Mouse (Mus musculus): ENCODE results near the gene Pik3r2.
A peak's percentile ranks its signal among the peaks of the same experiment; 100 is the strongest.

Pik3r2 gene

DNA sequence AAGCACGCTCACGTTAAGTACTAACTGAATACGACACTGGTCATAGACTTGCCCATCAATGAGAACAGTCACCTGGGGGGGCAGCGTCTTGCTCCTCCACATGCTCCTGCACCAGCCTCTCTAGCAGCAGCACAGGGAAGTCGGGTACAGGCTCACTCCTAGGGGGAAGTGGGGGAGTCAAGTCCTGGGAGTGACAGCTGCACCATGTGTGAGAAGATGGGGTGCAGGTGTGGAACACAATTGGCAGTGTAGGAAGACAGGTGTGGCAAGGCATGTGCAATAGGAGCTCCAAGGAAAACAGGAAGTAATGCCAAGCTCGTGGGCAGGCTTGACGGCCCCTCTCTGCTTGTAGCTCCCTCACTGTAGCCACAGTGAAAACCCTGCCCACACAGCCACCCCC is 5.3 kb downstream of the Pik3r2 start:
- DNase-seq: no peak

- no peak for DNase-seq
Measured at GRCm38 (mm10) chr8:70770748-70771147, 5.8 kb downstream of the Pik3r2 start.

GRCm38 (mm10) chr8:70769858-70770257 is 6.7 kb downstream of the Pik3r2 start:
- DNase-seq: no peak

GRCm38 (mm10) chr8:70769359-70769758 is 7.2 kb downstream of the Pik3r2 start:
- DNase-seq: peak; percentile 99

- DNase-seq: no peak
Measured at GRCm38 (mm10) chr8:70768956-70769355, 7.6 kb downstream of the Pik3r2 start.

GRCm38 (mm10) chr8:70768231-70768776 is 8.2 kb downstream of the Pik3r2 start:
- DNase-seq: no peak

- DNase-seq: no peak
Measured at GRCm38 (mm10) chr8:70767503-70767902, 9.0 kb downstream of the Pik3r2 start.

DNA sequence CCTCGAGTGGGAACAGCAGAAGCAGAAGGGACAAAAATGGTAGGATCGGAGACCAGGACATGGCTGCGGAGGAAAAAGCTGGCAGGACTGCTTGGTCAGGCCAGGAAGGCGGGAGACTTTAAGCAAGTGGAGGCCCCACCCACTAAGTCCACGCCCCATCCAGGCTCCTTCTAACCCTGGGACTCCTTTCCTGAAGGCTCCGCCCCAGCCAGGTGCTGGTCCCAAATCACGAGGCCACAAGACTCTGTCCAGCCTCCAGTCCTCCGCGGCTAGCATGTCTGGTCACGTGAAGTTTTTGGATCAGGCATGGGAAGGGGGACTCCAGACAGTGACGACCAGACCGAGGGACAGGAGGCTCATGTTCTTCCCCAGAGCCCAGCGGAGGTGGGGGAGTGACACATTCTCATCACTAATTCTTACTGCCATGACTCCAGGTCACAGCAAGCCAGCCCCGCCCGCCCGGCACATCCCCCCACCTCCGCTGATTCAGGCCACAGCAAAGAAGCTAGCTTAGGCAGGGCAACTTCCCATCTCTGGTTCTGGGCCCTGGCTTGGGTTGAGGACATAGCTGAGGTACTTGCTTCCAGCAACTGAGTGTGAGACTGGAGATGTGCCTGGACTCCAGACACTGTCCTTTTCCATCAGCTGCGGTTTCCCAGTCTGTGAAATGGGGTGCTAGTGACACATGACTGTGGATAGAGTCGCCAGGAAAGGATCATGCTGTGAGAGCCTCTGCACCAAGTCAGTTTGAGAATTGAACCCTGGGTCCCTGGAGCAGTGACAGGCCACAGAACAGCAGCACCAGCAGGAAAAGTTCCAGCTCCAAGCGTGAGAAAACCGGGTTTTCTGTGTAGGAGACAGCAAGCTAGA is 9.7 kb downstream of the Pik3r2 start:
- no peak for DNase-seq

DNA sequence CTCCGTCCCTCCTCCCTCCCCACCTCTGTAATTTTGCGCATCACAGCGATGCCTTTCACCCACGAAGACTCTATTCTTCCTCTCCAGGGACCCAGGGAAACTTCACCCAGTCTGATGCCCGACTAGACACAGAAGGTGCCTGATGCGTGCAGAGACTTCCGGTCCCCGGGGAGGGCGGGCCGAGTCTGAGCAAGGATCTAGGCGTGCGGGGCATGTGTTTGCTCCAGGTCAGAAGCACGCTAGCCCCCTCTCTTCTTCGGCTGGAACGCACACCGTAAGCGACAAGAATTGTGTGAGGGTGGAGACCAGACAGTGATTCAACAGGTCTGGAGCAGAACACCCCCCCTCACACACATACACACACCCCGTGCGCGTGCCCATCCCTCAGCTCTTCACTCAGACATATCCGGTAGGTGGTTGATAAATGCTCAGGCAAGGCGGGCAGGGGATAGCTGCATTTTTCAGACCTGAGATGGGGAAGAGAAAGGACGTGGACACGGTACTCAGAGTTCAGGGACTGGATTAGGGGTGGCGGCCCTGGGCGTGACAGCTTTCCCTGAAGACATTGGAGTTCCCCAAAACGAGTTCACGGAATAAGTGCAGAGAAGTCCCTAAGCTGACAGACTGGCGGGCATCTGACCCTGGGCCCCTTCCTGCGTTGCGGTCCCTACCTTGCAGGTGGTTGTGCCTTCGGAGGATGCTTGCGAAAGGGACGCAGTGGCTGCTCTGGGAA is 10.5 kb downstream of the Pik3r2 start:
- DNase-seq: no peak

GRCm38 (mm10) chr8:70765329-70765728 is 11.2 kb downstream of the Pik3r2 start:
- no peak for DNase-seq

- no peak for DNase-seq
Measured at GRCm38 (mm10) chr8:70764676-70765075, 11.8 kb downstream of the Pik3r2 start.

GRCm38 (mm10) chr8:70764026-70764425 is 12.5 kb downstream of the Pik3r2 start:
- no peak for DNase-seq

GRCm38 (mm10) chr8:70763354-70763753 is 13.2 kb downstream of the Pik3r2 start:
- DNase-seq: peak; percentile 68

GRCm38 (mm10) chr8:70762118-70762517 is 14.4 kb downstream of the Pik3r2 start:
- DNase-seq: peak; percentile 2

DNA sequence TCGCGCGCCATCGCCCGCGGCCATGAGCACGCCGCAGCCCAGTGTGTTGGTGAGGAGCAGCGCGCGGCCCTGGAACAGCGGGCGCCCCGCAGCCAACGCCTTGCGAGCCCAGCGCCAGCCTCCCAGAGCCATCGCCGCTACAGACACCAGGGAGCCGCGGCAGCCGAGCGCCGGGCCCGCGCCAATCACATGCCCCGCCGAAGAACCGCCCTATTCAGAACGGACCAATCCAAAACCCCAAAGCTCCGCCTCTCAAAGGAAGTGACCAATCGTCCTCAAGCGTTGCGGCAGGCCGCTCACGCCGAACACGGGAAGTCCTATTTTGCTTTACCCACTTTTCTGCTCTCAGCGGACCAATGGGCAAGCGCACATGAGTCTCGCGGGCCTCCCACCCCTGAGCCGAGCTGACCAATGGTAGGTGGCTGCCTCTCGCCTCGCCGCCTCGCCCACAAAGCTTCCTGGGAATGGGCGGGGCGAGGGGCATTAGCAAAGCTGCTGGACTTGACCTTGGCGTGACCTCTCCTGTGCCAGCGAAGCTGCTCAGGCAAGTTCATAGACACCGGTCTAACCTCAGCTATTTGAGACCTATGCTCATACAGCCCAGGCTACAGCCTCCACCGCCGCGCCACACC is 15.6 kb downstream of the Pik3r2 start, which contains the start of gene Mpv17l2:
Mpv17l2 (minus strand) TSS at position 172 of the 632 bp plus-strand sequence.
- peak; percentile 92 for DNase-seq

DNA sequence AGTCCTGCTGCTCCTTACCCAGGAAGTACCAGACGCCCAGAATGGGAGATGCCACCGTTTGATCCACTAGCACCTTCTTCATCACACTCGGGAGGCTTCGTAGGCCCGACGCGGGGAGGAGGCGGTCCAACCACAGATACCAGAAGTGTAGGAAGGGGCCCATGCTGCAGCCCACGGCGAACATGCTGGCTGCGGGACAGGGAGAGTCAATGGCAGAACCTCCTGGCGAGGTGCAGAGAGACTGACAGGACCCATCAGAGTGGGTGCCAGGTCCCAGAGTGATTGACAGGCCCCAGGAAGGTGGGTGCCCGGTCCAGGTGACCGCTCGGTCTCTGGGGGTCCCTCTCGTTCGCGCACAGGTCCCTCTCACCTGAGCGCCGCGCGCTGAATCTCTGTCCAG is 16.2 kb downstream of the Pik3r2 start:
- peak; percentile 30 for DNase-seq

DNA sequence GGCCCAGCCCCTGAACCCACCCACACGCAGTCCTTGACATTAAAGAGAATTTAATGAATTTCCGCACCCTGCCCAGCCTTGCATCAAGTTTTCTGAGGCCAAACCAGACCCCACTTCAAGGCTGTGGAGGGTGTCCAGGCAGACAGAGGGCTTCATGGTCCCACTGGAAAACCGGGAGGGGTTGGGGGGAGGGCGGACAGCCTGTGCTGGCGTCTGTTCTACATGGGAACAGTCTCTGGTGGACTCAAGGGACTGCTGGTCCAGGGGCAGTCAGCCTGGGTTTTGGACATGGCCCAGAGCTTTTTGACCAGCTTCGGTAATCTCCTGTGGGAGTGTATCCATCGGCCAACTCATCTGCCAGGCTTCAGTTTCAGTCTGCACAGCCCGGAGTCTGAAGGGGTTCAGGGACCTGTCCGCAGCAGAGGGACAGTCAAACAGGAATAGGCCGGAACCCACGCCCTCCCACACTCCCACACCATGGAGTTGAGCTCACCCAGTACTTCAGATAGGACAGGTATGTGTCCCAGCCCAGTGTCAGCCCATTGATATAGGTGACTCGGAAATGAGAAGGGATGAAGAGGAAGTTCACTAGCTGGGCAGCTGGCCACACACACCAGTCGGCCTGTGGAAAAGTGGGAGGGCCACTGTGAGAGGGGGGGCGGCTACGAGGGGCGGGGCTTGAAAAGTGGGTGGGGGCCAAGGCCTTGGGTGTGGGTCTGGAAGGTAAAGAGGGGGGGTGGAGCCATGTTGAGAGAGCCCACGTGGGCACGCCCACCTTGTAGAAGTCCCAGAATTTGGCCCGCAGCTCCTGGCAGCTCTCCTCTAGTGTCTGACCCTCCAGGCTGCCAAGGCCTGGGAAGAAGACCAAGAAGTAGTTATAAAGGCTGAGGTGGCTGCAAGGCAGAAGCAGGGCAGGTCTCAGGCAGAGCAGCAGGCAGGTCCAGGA is 17.6 kb downstream of the Pik3r2 start:
- DNase-seq: peak; percentile 24

- peak; percentile 11 for DNase-seq
Measured at GRCm38 (mm10) chr8:70758308-70758615, 18.3 kb downstream of the Pik3r2 start.

DNA sequence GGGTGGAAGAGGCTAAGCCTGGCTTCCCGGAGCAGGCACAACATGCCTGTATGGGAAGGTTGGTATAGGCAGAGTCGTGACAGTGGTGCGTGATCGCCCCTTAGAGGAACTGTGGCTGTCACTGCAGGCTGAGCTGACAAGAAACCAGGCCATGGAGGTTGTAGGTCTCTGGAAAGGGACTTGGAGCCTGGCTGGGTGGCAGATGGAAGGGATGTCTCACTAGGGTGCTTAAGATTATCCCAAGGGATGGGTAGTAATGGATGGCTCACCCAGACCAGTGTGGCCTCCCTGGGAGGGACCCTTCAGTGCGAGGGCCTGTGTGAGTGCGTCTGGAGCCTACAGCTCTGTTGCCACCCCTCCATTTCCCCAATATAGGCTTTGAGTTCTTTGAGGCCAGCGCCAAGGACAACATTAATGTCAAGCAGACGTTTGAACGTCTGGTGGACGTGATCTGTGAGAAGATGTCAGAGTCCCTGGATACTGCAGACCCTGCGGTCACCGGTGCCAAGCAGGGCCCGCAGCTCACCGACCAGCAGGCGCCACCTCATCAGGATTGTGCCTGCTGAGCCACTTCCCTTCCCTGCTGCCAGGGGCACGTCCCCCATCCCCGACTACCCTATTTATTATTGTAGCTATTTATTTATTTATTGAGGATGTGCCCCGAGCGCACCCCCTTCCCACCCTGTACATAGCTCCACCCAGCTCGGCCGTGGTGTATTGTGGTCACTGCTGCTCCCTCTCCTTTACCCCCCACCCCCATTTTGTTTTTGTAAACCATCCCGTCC is 18.8 kb downstream of the Pik3r2 start:
- peak; percentile 42 for DNase-seq

- no peak for DNase-seq
Measured at GRCm38 (mm10) chr8:70756476-70757040, 20.0 kb downstream of the Pik3r2 start.
